Mouse (Mus musculus): ENCODE data around the gene Trim34b. TPM values are rescaled to one million over a fixed set of nuclear protein-coding genes. Genes with fewer than 3 reads are reported as not detected.
"Not testable (repeated sequence)": the region's sequence is repeated elsewhere in the genome, so short reads cannot be mapped to it uniquely, and the experiment has no call there.

Gene Trim34b
- polyA plus RNA-seq (2015; fragmentation: Nextera tagmentation; extraction: Ambion mirVana), result not detected in 2 replicates

DNA sequence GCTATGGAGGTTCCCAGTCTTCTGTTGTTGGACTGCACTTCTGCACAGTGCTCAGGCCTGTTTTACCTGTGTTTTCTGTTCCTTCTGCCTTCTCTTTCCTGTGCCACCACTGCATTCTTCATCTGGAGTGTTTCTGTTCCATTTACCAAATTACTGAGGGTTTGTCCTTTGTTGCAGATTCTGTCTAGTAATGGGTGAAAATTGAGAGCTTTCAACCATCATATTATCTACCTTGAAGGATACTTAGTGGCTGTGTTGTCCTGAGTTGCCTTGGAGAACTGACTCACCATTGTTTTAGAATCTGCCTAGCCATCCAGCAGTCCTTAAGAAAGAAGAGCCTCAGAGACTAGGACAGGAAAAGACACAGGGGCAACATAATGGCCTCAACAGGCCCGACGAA is at the start of gene Trim34b:
Gene Trim34b, plus strand, starts transcription at position 301 of the 400 bp plus-strand sequence.
- H3K4me2 ChIP-seq; H3K27ac ChIP-seq; H3K4me1 ChIP-seq (replicated peaks); H3K27me3 ChIP-seq; ATAC-seq (ENCODE audit: low FRiP score); H3K9ac ChIP-seq; H3K9me3 ChIP-seq; H3K36me3 ChIP-seq; H3K4me3 ChIP-seq: not testable (repeated sequence)
- 100% methylated on average over 2 of the region's 2 CpGs for WGBS

DNA sequence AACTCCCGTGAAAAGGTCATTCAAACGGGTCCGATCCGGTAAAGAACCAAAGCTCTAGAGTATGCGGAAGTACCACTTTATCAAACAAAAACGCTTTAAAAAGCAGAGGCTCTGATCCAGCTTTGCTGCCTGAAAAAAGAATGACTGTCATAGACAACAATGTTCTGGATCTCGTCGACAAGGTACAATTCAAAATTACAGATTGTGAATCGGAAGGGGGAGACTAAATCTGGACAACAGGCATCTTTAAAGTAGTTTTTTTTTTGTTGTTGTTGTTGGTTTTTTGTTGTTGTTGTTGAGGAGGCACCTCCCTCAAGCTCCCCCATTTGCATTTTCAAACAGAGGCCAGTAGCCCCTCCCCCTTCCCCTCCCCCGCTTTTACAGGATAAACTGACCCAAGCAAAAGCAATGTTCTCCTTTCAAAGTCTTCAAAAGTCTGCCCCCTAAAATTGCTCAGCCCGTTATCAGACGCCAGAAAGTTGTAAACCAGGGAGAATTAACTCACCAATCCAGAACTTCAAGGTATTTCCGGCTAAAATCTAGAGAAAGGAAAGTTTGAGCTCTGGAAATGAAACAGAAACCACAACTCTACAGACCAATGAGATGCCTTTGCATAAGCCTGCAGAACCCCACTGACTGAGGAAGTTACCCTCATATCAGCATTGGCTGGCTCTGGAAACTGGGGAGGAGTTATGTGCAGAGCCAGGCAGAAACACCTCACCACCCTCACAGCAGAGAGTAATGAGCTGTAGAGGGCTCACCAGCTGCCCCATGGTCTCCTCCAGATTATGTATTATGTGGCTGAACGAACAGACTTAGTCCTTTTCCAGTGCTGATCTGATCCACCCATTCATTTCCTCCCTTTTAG is 41.5 kb upstream of the Trim34b start, which contains the start of gene Trim5:
Gene Trim5, minus strand, starts transcription at position 519 of the 868 bp plus-strand sequence.
- H3K4me2 ChIP-seq; H3K9ac ChIP-seq; H3K36me3 ChIP-seq; H3K27me3 ChIP-seq; H3K27ac ChIP-seq; ATAC-seq (ENCODE audit: low FRiP score); H3K4me3 ChIP-seq; H3K4me1 ChIP-seq (replicated peaks); H3K9me3 ChIP-seq: not testable (repeated sequence)
- WGBS, result 41% methylated on average over 14 of the region's 14 CpGs

DNA sequence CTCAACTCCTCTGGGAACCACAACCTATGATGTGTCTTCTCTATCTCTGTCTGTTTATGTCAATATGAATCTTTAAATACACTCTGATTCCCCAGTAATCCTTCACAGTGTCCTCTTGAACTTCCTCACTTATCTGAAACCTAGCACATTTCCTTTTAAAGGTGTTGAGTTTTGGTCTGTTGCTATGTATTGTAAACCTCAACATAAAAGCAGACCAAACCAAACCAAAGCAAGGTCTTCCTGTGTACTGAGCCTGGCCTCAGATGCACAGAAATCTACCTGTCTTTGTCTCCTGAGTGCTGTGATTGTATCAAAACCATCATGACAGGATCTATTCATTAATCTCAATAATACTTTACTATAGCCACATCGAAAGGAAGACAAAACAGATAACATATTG is 38.6 kb upstream of the Trim34b start:
- no peaks in the 10 kb centered on the region for H3K36me3 ChIP-seq
- ATAC-seq (ENCODE audit: low FRiP score), result no peak

DNA sequence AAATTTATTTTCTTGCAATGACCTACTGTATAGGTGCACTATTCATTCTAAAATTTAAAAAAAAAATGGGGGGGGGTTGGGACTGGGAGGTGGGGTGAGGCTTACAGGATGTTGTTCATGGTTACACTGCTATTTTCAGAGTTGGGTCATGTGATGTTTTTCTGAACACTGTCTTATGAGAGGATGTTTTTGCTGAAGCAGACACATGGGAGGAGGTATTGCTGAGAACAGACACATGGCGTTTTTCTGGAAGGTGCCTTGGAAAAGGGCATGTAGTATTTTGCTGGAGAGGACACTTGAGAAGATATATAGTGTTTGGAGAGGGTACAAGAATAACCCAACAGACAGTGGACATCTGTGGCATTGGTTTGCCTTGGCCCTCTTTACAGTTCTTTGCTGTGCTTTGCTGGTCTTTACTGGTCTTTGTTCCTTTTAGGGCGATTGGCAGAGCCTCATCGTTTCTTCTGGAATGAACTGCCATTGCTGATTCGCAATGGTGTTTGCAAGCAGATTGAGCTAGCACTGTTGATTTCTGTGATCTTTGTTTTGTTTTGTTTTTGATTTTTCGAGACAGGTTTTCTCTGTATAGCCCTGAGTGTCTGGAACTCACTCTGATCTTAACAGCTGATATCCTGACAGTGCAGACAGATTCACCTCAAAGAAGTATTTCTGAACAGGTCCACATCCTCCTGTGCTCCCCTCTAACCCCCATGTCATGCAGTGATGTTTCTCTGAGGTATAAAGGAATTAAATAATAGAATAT is 37.5 kb upstream of the Trim34b start:
- no peaks in the 10 kb centered on the region for H3K4me1 ChIP-seq (replicated peaks)
- no peak overlapping the region for H3K4me2 ChIP-seq
- H3K9ac ChIP-seq, result no peak overlapping the region
- H3K36me3 ChIP-seq, result no peaks in the 10 kb centered on the region
- no peaks in the 10 kb centered on the region for H3K27me3 ChIP-seq
- H3K9me3 ChIP-seq, result no peaks in the 10 kb centered on the region
- WGBS, result 91% methylated on average over 5 of the region's 5 CpGs
- H3K4me3 ChIP-seq, result no peak overlapping the region
- H3K27ac ChIP-seq, result no peak overlapping the region
- no peak for ATAC-seq (ENCODE audit: low FRiP score)

More for the DNA sequence above, 38.6 kb upstream of the Trim34b start:
- no peak overlapping the region for H3K9ac ChIP-seq
- no peak overlapping the region for H3K27ac ChIP-seq
- 89% methylated on average over 1 of the region's 1 CpGs for WGBS
- H3K4me2 ChIP-seq, result no peak overlapping the region
- no peaks in the 10 kb centered on the region for H3K9me3 ChIP-seq
- no peak overlapping the region for H3K4me3 ChIP-seq
- H3K27me3 ChIP-seq, result no peaks in the 10 kb centered on the region
- no peaks in the 10 kb centered on the region for H3K4me1 ChIP-seq (replicated peaks)

DNA sequence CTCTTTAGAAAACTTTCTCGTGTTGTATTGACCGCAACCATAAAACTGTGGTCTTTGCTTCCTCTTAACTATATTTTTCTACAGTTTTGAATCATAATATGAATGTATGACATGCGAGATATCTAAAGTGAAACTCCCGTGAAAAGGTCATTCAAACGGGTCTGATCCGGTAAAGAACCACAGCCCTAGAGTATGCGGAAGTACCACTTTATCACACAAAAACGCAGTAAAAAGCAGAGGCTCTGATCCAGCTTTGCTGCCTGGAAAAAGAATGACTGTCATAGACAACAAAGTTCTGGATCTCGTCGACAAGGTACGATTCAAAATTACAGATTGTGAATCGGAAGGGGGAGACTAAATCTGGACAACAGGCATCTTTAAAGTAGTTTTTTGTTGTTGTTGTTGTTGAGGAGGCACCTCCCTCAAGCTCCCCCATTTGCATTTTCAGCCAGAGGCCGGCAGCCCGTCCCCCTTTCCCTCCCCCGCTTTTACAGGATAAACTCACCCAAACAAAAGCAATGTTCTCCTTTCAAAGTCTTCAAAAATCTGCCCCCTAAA is 14.4 kb upstream of the Trim34b start:
- Histone ChIP-seq H3K36me3 (no peaks in the 10 kb centered on the region), H3K27me3 (no peaks in the 10 kb centered on the region), H3K4me2 (peak overlapping the region; percentile 36), H3K4me1 (replicated peaks) (peaks cover 3% of the 10 kb centered on the region; the same call in 1 of the 2 replicates), H3K9me3 (no peaks in the 10 kb centered on the region), H3K27ac (no peak overlapping the region), H3K9ac (no peak overlapping the region), H3K4me3 (peak overlapping the region; percentile 21)
- no peak for ATAC-seq (ENCODE audit: low FRiP score)
- 18% methylated on average over 15 of the region's 15 CpGs for whole genome bisulfite sequencing

DNA sequence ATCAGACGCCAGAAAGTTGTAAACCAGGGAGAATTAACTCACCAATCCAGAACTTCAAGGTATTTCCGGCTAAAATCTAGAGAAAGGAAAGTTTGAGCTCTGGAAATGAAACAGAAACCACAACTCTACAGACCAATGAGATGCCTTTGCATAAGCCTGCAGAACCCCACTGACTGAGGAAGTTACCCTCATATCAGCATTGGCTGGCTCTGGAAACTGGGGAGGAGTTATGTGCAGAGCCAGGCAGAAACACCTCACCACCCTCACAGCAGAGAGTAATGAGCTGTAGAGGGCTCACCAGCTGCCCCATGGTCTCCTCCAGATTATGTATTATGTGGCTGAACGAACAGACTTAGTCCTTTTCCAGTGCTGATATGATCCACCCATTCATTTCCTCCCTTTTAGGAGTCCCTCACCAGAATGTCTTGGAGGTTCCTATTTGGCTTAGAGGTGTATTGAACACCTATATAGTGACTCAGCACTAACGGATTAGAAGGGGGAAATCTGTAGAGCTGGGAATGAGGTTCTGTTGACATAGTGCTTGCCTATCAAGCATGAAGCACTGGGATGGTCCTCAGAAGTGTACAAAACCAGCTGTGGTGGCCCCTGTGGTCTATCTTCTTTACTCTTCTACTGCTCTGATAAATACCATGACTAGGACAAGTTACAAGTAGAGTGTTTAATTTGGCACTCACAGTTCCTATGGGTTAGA is 13.7 kb upstream of the Trim34b start, which contains the start of gene Trim12a:
Gene Trim12a, minus strand, starts transcription at position 98 of the 712 bp plus-strand sequence.
- not testable (repeated sequence) for H3K4me1 ChIP-seq (replicated peaks); H3K27me3 ChIP-seq; H3K36me3 ChIP-seq; H3K27ac ChIP-seq; H3K9ac ChIP-seq; H3K9me3 ChIP-seq
- H3K4me2 ChIP-seq, result peak within 1 kb of the TSS; percentile 36
- H3K4me3 ChIP-seq, result peak within 1 kb of the TSS; percentile 21
- ATAC-seq (ENCODE audit: low FRiP score), result 0 out of 2 replicates have a peak, but pooled peaks have one; percentile 39
- WGBS, result 35% methylated on average over 4 of the region's 4 CpGs

DNA sequence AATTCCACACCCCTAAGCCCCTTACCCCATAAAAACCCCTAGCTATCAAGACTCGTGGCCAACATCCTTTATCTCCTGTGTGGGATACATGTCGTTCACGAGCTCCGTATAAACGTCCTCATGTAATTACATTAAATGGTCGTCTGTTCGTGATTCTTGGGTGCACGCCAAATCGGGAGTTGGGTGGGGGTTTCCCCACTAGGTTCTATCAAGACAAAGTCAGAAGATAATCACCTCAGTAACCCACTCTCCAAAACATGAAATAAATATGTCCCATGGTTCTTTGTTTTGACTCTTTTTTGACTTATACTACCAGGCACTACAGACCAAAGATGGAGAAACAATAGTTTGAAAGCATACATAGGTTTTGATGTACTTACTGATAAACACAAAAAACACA is 7.2 kb upstream of the Trim34b start:
- WGBS, result 89% methylated on average over 9 of the region's 9 CpGs
- Histone ChIP-seq H3K9ac (no peak overlapping the region), H3K4me3 (no peak overlapping the region), H3K27ac (no peak overlapping the region), H3K36me3 (no peaks in the 10 kb centered on the region), H3K27me3 (no peaks in the 10 kb centered on the region), H3K4me2 (no peak overlapping the region), H3K9me3 (no peaks in the 10 kb centered on the region), H3K4me1 (replicated peaks) (no peaks in the 10 kb centered on the region)
- no peak for ATAC-seq (ENCODE audit: low FRiP score)

DNA sequence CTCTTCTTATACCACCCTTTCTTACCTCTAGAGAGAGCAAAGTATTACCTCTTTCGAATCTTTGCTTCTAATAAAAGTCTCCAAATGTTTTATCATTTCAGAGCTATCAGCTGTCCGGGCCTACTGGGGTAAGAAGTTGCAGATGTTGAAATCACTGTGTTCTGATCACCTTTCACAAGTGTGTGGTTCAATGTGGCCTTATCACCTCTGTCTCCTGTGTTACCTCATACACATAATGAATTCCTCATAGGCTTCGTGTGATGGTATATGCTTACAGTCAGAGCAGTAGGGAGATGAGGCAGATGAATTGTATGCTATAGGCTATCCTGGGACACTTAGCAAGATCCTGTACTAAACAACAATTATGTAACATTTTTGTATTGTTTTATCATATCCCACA is 6.3 kb downstream of the Trim34b start:
- H3K4me3 ChIP-seq; H3K9me3 ChIP-seq; H3K4me1 ChIP-seq (replicated peaks); ATAC-seq (ENCODE audit: low FRiP score); H3K4me2 ChIP-seq; H3K36me3 ChIP-seq; H3K9ac ChIP-seq; H3K27me3 ChIP-seq; H3K27ac ChIP-seq: not testable (repeated sequence)
- WGBS, result 93% methylated on average over 3 of the region's 3 CpGs

DNA sequence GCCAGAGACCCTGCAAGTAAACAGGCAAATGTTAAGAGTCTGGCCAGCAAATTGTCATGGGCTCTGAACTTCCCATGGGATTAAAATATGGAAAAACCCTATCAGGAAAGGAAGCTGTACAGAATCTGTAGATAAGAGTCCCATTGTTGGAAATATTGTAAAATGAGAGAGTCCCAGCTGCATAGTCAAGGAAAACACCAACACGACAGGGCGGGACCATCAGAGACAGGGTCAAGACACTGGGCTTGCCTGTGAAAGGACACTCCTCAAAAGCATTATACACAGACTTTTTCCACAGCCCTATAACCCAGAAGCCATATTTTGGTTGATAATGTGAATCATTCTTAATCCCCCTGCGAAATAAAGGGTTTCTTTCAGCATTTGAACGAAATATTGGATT is 11.5 kb downstream of the Trim34b start:
- H3K9ac ChIP-seq; H3K9me3 ChIP-seq; H3K27ac ChIP-seq; H3K36me3 ChIP-seq; H3K4me1 ChIP-seq (replicated peaks); ATAC-seq (ENCODE audit: low FRiP score); H3K27me3 ChIP-seq; H3K4me2 ChIP-seq; H3K4me3 ChIP-seq: not testable (repeated sequence)
- whole genome bisulfite sequencing, result 92% methylated on average over 4 of the region's 4 CpGs

DNA sequence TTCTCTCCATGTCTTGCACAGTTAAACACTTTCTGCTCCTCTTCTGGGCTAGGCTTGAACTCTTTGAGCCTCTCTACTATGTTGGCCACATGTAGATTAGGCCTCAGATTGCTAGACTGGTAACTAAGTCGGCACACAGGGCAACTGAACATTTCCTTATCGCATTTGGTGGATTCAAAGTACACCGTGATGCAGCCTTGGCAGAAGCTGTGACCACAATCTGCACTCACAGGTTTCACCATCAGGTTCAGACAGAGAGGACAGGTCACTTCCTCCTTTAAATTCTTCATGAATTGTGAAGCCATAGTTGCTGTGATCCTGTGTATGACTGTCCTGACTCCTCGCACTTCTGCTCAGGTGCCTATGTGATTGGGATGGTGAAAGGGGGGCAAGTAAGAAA is 18.8 kb downstream of the Trim34b start:
- not testable (repeated sequence) for H3K4me1 ChIP-seq (replicated peaks); H3K36me3 ChIP-seq; H3K9ac ChIP-seq; H3K4me2 ChIP-seq; H3K9me3 ChIP-seq; H3K27me3 ChIP-seq; H3K27ac ChIP-seq; ATAC-seq (ENCODE audit: low FRiP score); H3K4me3 ChIP-seq
- WGBS, result 94% methylated on average over 4 of the region's 4 CpGs

DNA sequence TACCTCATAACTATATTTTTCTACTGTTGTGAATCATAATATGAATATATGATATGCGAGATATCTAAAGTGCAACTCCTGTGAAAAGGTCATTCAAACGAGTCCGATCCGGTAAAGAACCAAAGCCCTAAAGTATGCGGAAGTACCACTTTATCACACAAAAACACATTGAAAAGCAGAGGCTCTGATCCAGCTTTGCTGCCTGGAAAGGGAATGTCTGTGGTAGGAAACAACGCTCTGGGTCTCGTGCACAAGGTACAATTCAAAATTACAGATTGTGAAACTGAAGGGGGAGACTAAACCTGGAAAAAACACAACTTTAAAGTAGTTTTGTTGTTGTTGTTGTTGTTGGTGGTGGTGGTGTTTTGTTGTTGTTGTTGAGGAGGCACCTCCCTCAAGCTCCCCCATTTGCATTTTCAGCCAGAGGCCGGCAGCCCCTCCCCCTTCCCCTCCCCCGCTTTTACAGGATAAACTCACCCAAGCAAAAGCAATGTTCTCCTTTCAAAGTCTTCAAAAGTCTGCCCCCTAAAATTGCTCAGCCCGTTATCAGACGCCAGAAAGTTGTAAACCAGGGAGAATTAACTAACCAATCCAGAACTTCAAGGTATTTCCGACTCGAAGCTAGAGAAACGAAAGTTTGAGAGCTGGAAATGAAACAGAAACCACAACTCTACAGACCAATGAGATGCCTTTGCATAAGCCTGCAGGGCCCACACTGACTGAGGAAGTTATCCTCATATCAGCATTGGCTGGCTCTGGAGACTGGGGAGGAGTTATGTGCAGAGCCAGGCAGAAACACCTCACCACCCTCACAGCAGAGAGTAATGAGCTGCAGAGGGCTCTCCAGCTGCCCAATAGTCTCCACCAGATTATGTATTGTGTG is 23.7 kb downstream of the Trim34b start, which contains the start of gene Trim12c:
Gene Trim12c, minus strand, starts transcription at position 646 of the 883 bp plus-strand sequence.
- Histone ChIP-seq H3K4me3 (peak within 1 kb of the TSS; percentile 27), H3K36me3 (no peaks in the 10 kb centered on the region), H3K4me1 (replicated peaks) (no peaks in the 10 kb centered on the region), H3K4me2 (peak within 1 kb of the TSS; percentile 40), H3K9me3 (no peaks in the 10 kb centered on the region), H3K27me3 (no peaks in the 10 kb centered on the region), H3K27ac (no peak within 1 kb of the TSS), H3K9ac (peak within 1 kb of the TSS; percentile 39; the same call in 1 of the 2 replicates)
- peak; percentile 94 for ATAC-seq (ENCODE audit: low FRiP score)
- 8% methylated on average over 14 of the region's 14 CpGs for WGBS

Data from hindbrain, embryonic 13.5 days (tissue).